Mouse (Mus musculus) adrenal gland, postnatal 0 days (tissue): ENCODE measurements around the gene Zfp853. TPM values are rescaled to one million over a fixed set of nuclear protein-coding genes. Genes with fewer than 3 reads are reported as not detected.

ENCODE experiments used
- polyA plus RNA-seq: library from polyadenylated mRNA; unstranded; fragments of >200 nt; fragmentation: Nextera tagmentation; extraction: Ambion mirVana; gene quantifications from 2 replicates; pipeline ENCODE4 v1.2.1, GENCODE M21; 2015

Zfp853 gene
- polyA plus RNA-seq: 0.04 and 0.20 TPM in 2 replicates

GRCm38 (mm10) chr5:143293404-143293803, at the start of gene Zfp853:
TSS of gene Zfp853 (minus strand) at chr5:143293623.

DNA sequence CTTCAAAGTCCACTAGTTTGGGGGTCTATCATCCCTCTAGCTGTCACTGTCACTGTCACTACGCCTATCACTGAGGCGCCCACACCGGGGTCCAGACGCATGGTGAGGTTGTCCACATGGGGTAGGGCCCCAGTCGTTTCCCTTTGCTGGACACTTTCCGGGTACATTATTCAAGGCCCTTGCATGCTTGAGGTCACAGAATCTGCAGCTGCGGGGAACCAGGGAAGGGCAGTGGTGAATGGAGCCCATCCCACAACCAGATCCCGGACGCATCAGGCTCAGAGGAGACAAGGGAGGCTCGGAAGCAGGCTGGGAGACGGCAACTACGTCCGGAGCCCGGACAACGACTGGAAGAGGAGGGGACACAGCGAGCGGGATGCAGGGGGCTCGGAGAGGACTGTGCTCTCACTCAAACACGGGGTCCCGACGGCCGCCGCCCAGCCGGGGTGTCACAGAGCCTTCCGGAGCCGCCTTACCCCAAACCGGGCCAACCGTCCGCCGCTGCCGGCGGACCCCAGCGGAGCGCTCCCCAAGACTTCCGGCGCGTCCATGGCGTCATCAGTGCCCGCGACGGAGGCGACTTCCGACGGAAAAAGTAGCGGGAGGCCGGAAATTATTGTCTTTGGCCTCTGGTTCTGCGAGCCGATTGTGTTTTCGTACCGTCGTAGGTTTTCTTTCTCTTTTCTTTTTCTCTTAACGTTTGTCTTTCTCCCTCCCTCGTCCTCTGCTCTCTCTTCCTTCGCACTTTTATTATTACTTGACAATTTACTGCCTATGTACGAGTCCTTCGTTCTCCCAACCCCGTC, 35.5 kb upstream of the Zfp853 start, which contains the start of gene Zdhhc4:
Gene Zdhhc4 (minus strand): TSS at position 567 of the 806 bp plus-strand sequence.

DNA sequence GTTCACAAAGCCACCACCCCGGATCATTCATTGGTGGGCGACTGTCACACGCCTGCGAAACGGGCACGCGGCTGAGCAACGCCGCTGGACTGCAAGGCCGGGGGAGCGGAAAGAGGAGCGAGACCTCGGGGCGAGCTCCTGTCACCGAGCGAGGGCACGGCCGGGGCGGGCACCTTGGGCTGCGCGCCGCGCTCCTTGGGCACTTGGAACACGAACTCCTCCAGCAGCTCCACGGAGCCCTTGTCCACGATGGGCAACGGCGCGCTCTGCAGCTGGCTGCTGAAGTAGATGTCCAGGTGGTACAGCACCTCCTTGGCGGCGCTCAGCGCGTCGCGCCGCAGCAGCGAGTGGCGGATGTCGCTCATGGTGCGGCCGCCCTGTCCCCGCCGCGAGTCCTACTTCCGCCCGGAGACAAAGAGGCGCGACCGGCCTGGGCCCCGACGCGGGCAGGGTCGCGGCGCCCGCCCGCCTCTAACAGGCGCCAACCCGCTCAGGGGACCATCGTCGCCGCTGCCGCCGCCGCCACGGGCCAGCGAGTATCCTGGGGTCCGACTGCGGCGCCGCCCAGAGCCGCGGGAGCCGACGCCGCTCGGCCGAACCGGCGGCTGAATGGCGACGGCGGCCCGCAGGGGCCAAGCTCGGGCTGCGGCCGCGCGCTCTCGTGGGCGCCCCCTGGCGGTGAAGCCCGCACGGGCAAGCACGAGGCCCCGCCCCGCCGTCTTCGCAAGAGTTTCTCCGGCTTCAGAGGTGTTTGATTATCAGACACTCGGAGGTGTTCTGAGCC, 21.5 kb upstream of the Zfp853 start, which contains the start of gene E130309D02Rik:
Gene E130309D02Rik (minus strand): TSS at position 631 of the 784 bp plus-strand sequence.

DNA sequence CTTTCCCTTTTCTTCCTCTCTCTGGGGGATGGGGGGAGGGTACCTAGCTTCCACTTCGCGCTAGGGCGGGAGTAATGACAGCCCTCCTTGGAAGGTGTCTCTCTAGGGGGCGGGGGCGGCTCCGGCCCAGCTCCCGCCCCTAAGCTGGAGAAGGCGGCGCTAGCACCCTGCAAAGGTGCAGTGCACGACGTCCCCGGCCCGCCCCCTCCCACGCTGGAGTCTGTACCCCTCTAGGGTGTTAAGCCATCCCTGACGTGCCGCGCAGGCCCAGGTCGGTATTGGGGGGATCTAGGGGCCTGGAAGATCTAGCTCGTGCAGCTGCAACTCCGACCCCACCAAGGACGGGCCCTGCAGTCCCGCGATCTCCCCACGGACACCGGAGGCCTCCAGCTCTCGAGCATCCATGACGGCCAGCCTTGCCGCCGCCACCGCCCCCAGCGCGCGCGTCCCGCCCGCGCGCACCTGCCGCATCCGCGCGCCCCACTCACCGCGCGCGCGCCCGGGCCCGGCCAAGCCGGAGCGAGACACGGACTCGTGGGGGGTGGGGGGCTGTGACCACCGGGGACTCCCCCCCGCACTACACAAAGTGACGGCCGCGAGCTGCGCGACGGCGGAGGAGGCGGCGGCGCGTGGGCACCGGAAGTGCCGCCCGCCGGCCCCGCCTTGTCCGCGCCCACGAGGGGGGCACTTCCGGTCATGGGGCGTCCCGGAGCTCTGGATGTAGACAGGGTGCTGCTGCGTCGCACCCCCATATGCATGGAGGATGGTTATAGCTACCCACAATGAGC, 23.9 kb downstream of the Zfp853 start, which contains the start of gene Zfp316:
Gene Zfp316 (minus strand): TSS at position 660 of the 788 bp plus-strand sequence.

Other genes with a start within 250 kb of the Zfp853 start
- 19.4 and 32.7 TPM in 2 replicates for gene Rnf216, start 180.6 kb downstream of the Zfp853 start, polyA plus RNA-seq
- gene Olfr718-ps1, start 146.0 kb downstream of the Zfp853 start, polyA plus RNA-seq: 0.03 TPM in 1 of 2 replicates, not detected in the other
- 6.1 and 7.0 TPM in 2 replicates for gene Rbak, start 112.8 kb downstream of the Zfp853 start, polyA plus RNA-seq
- 0.05 TPM in 1 of 2 replicates, not detected in the other for gene Spdye4b, start 112.6 kb downstream of the Zfp853 start, polyA plus RNA-seq
- not detected in 2 replicates for gene Spdye4a, start 66.7 kb downstream of the Zfp853 start, polyA plus RNA-seq
- gene Zfp12, start 58.5 kb downstream of the Zfp853 start, polyA plus RNA-seq: 8.7 and 9.1 TPM in 2 replicates
- gene Zfp316, start 23.6 kb downstream of the Zfp853 start, polyA plus RNA-seq: 3.0 and 3.4 TPM in 2 replicates
- 18.0 and 29.8 TPM in 2 replicates for gene E130309D02Rik, start 21.7 kb upstream of the Zfp853 start, polyA plus RNA-seq
- 58.8 and 92.9 TPM in 2 replicates for gene Zdhhc4, start 35.6 kb upstream of the Zfp853 start, polyA plus RNA-seq
- 0.37 and 0.61 TPM in 2 replicates for gene Grid2ip, start 63.7 kb upstream of the Zfp853 start, polyA plus RNA-seq
- gene Kdelr2, start 110.2 kb upstream of the Zfp853 start, polyA plus RNA-seq: 195 and 215 TPM in 2 replicates
- 8.5 and 14.0 TPM in 2 replicates for gene Daglb, start 171.0 kb upstream of the Zfp853 start, polyA plus RNA-seq
- 333 and 409 TPM in 2 replicates for gene Rac1, start 234.4 kb upstream of the Zfp853 start, polyA plus RNA-seq